Mouse (Mus musculus) erythroid progenitor cell, adult 5-6 weeks (primary cell): ENCODE results near the gene Cd276. TPM values are rescaled to one million over a fixed set of nuclear protein-coding genes. Genes with fewer than 3 reads are reported as not detected.

Source experiments
- ATAC-seq: replicated peaks from 2 replicates; pipeline ENCODE4 v1.8.0; 2016; ENCODE audit warnings: moderate number of reproducible peaks, mild to moderate bottlenecking, moderate TSS enrichment, inconsistent platforms; ENCODE audit not compliant: poor library complexity, low FRiP score, severe bottlenecking
- total RNA-seq, 2 experiments: library from RNA; stranded (forward) in 1 of 2; stranded (reverse) in 1 of 2; fragments of 150-400 nt in 1 of 2; fragments of 186-747, 209-891 nt in 1 of 2; gene quantifications; 2 replicates each; pipeline versions ENCODE4 v1.2.3 to v1.2.4; 2015 to 2017; ENCODE audit warnings: low replicate concordance in 2 of 2

Gene Cd276
- total RNA-seq, 2 experiments from 2014 or later: not detected

- ATAC-seq: no peak
These were observed 34.2 kb downstream of the Cd276 start for GRCm38 (mm10) chr9:58520816-58521581.

DNA sequence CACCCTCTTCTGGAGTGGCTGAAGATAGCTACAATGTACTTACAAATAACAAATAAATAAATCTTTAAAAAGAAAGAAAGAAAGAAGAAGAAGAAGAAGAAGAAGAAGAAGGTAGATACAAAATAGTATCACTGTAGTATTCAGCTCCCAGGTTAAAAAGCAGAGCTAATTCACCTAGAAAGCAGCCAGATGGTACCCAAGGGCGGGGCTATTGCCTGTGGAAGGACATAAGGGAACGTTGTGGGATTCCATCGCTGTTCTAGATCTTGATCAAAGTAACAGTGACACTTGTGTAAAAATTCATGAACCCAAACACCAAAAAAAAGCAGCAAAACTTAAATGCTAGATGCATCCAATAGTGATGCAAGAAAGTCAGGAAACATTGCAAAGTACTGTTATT, 35.3 kb downstream of the Cd276 start:
- no peak for ATAC-seq

DNA sequence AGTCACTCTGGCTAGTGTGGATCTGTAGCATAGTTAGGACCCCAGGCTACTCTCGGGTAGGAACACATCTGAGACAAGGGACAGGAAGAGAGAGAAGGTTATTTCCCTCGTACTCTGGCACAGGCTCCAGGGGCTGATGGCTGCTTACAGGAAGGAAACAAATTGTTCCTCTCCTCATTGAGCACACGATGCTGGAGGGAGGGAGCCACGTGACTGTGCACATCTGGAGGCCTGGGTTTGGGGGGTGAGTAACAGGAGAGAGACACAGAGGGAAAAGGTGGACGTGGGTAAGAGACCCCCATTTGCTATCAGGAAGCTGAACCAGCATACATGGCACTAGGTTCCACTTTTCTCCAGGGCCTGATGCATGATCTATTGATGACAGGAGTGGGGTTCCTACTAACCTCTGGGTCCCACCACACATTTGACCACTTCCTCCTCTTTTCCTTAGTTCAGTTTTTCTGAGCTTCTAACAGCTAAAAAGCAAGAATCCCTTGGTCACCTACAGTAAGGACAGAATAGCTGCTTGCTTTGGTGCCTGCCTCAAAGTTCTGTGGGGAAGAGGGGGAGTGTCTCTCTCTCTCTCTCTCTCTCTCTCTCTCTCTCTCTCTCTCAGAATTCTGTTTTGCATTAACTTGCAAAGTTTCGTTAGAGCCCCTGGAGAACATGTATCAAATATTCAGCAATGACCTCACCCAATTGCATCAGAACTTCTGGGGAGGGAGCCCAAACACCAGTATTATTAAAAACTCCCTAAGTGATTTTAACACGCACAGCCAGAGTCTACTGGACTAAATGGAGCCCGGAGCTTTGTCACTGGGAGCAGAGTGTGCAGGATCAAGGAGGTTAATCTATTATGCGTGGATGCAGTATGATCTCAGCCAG, 37.1 kb downstream of the Cd276 start:
- no peak for ATAC-seq

GRCm38 (mm10) chr9:58516480-58516879, 38.8 kb downstream of the Cd276 start:
- ATAC-seq: no peak

DNA sequence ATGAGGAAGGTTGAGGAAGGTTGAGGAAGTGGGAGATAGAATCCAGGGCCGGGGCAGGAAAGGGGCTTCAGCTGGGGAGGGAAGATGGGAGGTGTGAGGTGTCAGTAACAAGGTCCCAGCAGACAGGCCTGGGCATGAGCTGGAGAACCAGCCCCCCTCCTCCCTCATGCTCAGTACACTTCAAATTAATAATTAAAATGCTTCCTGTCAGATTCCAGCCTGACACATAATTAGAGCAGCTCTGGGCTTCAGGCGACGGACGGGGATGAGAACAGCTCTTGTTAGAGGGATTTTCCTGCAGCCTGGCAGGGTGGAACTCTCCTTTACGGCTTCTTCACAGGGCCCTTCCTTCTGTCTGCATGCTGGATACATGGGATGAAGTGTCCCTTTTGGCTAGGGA, 41.5 kb downstream of the Cd276 start:
- ATAC-seq: no peak

- ATAC-seq: no peak
These were observed 44.8 kb downstream of the Cd276 start for GRCm38 (mm10) chr9:58510452-58510851.

GRCm38 (mm10) chr9:58507216-58508005, 47.8 kb downstream of the Cd276 start:
- ATAC-seq: no peak

- no peak for ATAC-seq
These were observed 54.3 kb downstream of the Cd276 start for GRCm38 (mm10) chr9:58500946-58501345.

- ATAC-seq: no peak
These were observed 57.3 kb downstream of the Cd276 start for GRCm38 (mm10) chr9:58497942-58498341.

DNA sequence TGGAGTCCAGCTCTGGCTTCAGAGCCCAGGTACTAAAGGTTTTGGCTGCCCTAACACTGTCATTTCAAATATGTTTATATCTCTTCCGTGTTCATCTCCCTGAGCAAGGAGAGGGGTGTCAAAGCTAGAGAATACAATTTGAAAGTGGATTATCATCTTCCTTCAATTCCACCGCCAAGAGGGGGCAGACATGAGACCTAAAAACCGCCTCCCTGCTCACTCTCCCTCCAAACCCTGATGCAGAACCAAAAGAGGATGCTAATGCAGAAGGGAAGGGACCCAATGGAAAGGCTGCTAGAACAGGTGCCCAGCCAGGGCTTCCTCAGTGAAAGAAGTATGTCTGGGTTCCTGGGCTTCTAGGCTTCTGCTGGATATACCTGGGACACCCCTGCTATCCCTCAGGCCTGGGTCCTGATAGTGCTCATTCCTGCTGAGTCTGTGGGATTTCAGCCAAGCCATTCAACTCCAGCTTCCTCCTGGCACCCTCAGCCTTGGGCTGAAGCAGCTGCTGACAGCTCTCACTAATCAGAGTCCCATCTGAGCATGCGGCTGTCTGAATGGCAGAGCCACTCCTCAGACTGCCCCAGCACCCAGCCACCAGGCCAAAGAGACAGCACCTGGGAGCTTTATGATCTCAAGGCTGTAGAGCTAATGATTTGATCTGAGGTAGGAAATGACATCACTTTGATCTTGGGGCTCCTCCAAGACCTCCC, 58.6 kb downstream of the Cd276 start:
- no peak for ATAC-seq

- no peak for ATAC-seq
These were observed 60.2 kb downstream of the Cd276 start for GRCm38 (mm10) chr9:58495035-58495434.

DNA sequence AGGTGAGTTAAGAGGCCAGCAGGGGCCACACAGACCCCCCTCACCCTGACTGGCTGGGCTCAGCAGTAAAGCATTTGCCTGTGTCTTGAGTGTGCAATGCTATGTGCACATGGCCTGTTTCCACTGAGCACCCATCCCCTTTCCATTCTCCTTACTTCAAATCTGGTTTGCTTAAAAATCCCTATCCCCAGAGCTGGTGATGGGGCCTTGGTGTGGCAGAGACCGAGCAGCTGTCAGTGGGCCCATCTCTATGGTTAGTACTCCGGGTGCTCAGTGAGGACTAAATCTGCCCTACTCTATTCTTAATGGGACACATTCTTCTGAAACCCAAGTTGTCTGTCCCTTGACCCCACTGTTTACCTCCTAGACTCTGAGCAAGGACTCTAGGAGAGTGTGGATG, 64.8 kb downstream of the Cd276 start:
- ATAC-seq: no peak

- no peak for ATAC-seq
These were observed 65.4 kb downstream of the Cd276 start for GRCm38 (mm10) chr9:58489865-58490165.

- no peak for ATAC-seq
These were observed 65.9 kb downstream of the Cd276 start for GRCm38 (mm10) chr9:58489133-58489864.

DNA sequence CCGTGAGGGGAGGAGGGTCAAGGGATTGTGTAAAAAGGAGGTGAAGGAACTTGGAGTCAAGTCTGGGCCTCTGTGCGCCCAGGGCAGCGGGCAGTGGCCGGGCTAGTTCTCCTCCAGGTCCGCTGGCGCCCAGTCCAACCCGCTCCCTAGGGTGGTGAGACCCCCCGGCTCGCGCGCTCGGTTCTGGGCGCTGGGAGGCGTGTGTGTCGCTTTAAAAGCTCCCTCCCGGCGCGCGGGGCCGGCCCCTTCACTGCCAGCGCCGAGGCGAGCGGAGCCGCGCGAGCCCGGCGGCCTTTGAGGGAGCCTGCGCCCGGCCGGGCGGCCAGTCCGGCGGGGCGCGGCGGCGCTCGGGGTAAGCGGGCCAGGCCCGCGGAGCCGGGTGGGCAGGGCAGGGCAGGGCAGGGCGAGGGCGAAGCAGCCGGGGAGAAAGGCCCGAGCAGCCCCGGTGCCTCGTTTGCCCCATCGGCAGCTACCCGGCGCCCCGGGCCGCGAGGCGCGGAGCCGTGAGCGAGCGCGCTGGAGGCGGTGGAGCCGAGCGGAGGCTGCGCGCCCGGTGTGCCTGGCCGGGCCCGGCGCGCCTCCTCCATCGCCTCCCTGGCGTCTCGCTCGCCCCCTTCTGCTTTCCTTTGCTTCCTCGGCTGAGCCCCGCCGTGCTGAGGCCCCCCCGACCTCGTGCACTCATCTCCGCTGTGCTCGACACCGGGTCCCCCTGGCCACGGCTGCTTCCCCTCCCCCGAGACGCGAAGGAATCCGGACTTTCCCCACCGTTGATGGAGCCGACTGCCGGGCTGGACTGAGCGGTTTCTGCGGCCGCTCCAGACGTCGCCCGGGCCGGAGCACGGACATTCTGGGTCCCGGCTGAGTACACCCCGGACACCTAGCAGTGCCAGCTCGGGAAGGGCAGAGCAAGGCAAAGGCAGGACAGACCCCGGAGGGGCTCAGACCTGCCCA, 67.1 kb downstream of the Cd276 start, which contains the start of gene Insyn1:
Gene Insyn1, plus strand, starts transcription at position 753 of the 951 bp plus-strand sequence.
- 0 out of 2 replicates have a peak, but pooled peaks have one; percentile 40 for ATAC-seq

GRCm38 (mm10) chr9:58487076-58487475, 68.2 kb downstream of the Cd276 start:
- ATAC-seq: no peak
